Mouse (Mus musculus) neutrophil, adult 83 days (primary cell): Measurements from ENCODE around the gene Elf3. TPM values are rescaled to one million over a fixed set of nuclear protein-coding genes. Genes with fewer than 3 reads are reported as not detected.

Source experiments
- total RNA-seq, 2 experiments: library from RNA; stranded (reverse); gene quantifications; one replicate each; pipeline ENCODE4 v1.2.4; 2023

Gene Elf3
- not detected for total RNA-seq

GRCm38 (mm10) chr1:135258380-135259127, at the start of gene Elf3:
TSS of gene Elf3 (minus strand) at chr1:135258568.

DNA sequence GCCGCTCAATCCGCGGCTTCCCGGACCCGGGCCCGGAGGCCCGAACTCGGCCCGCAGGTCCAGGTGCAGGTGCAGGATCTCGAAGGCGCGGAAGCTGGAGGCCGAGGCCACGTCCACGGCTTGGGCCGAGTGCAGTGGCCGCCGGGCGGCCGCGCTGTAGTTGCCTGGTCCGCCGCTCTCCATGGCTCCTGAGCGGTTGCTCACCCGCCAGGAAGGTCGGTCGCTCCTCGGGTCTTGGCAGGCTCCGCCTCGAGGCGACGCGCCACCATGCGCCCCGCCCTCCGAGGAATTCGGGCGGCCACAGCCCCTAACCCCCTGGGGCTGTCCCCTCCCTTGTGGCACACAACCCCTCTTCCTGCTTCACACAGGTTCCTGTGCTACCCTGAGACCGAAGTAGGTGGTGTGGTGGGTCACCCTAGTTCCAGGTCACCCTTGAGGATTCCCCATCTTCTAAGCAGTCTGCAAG, 25.5 kb upstream of the Elf3 start, which contains the start of gene Rnpep:
Gene Rnpep (minus strand): TSS at position 259 of the 466 bp plus-strand sequence.

Other genes with a start within 250 kb of the Elf3 start
- gene Lgr6, start 153.3 kb downstream of the Elf3 start, total RNA-seq: not detected
- gene Ptpn7, start 125.9 kb downstream of the Elf3 start, total RNA-seq: 10 to 100 TPM; 60.2 to 62.5 TPM
- gene Arl8a, start 111.7 kb downstream of the Elf3 start, total RNA-seq: 10 to 100 TPM; 85.1 to 85.3 TPM
- gene Gpr37l1, start 90.9 kb downstream of the Elf3 start, total RNA-seq: not detected
- gene Rnpep, start 25.5 kb upstream of the Elf3 start, total RNA-seq: 100 to 1,000 TPM; 152 to 164 TPM
- 10 to 100 TPM; 28.7 to 35.1 TPM for gene Timm17a, start 55.2 kb upstream of the Elf3 start, total RNA-seq
- gene Lmod1, start 66.2 kb upstream of the Elf3 start, total RNA-seq: not detected
- 1 to 10 TPM in 1 of 2 experiments, under 1 TPM in 1; 0.46 to 1.0 TPM for gene Shisa4, start 116.7 kb upstream of the Elf3 start, total RNA-seq
- gene Ipo9, start 171.9 kb upstream of the Elf3 start, total RNA-seq: 10 to 100 TPM; 48.8 to 56.4 TPM